Mouse (Mus musculus) embryonic fibroblast, embryonic 13.5 days (primary cell): Measurements from ENCODE around the gene Orai2.
"Not testable (repeated sequence)": the region's sequence is repeated elsewhere in the genome, so short reads cannot be mapped to it uniquely, and the experiment has no call there.

Experiments used
- CTCF ChIP-seq: IDR thresholded peaks from 2 replicates; pipeline ENCODE4 v1.5.1; 2011; ENCODE audit warnings: mild to moderate bottlenecking, control low read depth, low read length, moderate library complexity, borderline replicate concordance; ENCODE audit not compliant: insufficient read depth
- POLR2A ChIP-seq: IDR thresholded peaks from 2 replicates; pipeline ENCODE4 v1.6.1; 2011; ENCODE audit warnings: low read depth, mild to moderate bottlenecking, control low read depth, low read length, moderate library complexity

DNA sequence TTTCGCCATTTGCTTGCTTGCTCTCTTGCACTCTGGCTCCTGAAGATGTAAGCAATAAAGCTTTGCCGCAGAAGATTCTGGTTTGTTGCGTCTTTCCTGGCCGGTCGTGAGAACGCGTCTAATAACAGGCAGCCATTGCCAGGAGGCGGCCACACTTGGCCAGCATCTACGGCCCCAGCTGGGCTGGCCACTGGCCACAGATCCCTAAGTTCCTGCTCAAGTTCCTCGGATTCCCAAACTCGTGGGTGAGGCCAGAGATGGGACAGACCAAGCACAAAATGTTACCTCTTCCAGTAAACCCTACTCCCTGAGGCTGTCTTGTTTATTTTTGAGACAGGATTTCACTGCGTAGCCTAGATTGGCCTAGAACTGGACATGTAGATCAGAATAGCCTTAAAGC is 10.4 kb downstream of the Orai2 start:
- TF ChIP-seq POLR2A, CTCF: not testable (repeated sequence)
